Comparison of ENCODE assay signal across 7 mouse cellular contexts in genomic region chr5:35525469-35526123, GRCm38 (mm10). TPM values are rescaled to one million over a fixed set of nuclear protein-coding genes. Genes with fewer than 3 reads are reported as not detected.
A peak's percentile ranks its signal among the peaks of the same experiment; 100 is the strongest.
DNase-seq lines count a peak whose midpoint lies in the region; ATAC-seq and TF ChIP-seq lines count a peak whose summit lies in the region.

TSS of gene Cpz (minus strand) at chr5:35525698.

- peak; percentile 29 for DNase-seq in thymus, postnatal 4 days
- DNase-seq in thymus, adult 2 months = no peak
- peak; percentile 85 for DNase-seq in intestine, embryonic 14.5 days (ENCODE audit: low spot score)

- H3K4me3 ChIP-seq in thymus, adult 2 months (ENCODE audit: control insufficient read depth, insufficient read depth, low read length) = no peak within 1 kb of the TSS
- H3K4me3 ChIP-seq in embryonic fibroblast, embryonic 13.5 days (ENCODE audit: insufficient read depth, low read length) = 0 out of 2 replicates have a peak within 1 kb of the TSS, but pooled peaks have one; percentile 1
- peak within 1 kb of the TSS; percentile 35 for H3K4me3 ChIP-seq in intestine, embryonic 14.5 days (ENCODE audit: low read depth, low read length)
- H3K4me3 ChIP-seq in midbrain, embryonic 15.5 days = peak within 1 kb of the TSS; percentile 23

- peak within 1 kb of the TSS; percentile 44; the same call in 1 of the 2 replicates for H3K9ac ChIP-seq in intestine, embryonic 14.5 days (ENCODE audit: low read length)
- peak within 1 kb of the TSS; percentile 6; the same call in 1 of the 2 replicates for H3K9ac ChIP-seq in midbrain, embryonic 15.5 days

- peak within 1 kb of the TSS; percentile 58 for H3K4me2 ChIP-seq in intestine, embryonic 14.5 days (ENCODE audit: low read length)
- H3K4me2 ChIP-seq in midbrain, embryonic 15.5 days = peak within 1 kb of the TSS; percentile 50

- no peaks in the 10 kb centered on the region for H3K9me3 ChIP-seq in intestine, embryonic 14.5 days (ENCODE audit: control insufficient read depth, low read length)
- H3K9me3 ChIP-seq in midbrain, embryonic 15.5 days = no peaks in the 10 kb centered on the region

- WGBS in thymus, adult 2 months = 6% methylated on average over 29 of the region's 29 CpGs
- WGBS in intestine, embryonic 14.5 days = 3% methylated on average over 28 of the region's 29 CpGs
- WGBS in midbrain, embryonic 15.5 days = 2% methylated on average over 29 of the region's 29 CpGs

- no peak within 1 kb of the TSS for H3K27ac ChIP-seq in thymus, adult 2 months (ENCODE audit: control insufficient read depth, insufficient read depth, low read length)
- H3K27ac ChIP-seq in embryonic fibroblast, embryonic 13.5 days (ENCODE audit: insufficient read depth, low read length) = no peak within 1 kb of the TSS
- no peak within 1 kb of the TSS for H3K27ac ChIP-seq in intestine, embryonic 14.5 days (ENCODE audit: low read depth)
- H3K27ac ChIP-seq in midbrain, embryonic 15.5 days = no peak within 1 kb of the TSS

- H3K4me1 ChIP-seq in thymus, adult 2 months (replicated peaks; ENCODE audit: control insufficient read depth, insufficient read depth, low read length) = no peaks in the 10 kb centered on the region
- no peaks in the 10 kb centered on the region for H3K4me1 ChIP-seq in embryonic fibroblast, embryonic 13.5 days (ENCODE audit: control insufficient read depth, insufficient read depth, low read length)
- H3K4me1 ChIP-seq in intestine, embryonic 14.5 days (replicated peaks; ENCODE audit: control insufficient read depth, insufficient read depth, low read length) = peaks cover 9% of the 10 kb centered on the region
- H3K4me1 ChIP-seq in midbrain, embryonic 15.5 days = peaks cover 8% of the 10 kb centered on the region

- no peaks in the 10 kb centered on the region for H3K36me3 ChIP-seq in thymus, adult 2 months (ENCODE audit: control insufficient read depth, insufficient read depth, low read length)
- H3K36me3 ChIP-seq in intestine, embryonic 14.5 days (ENCODE audit: control insufficient read depth, insufficient read depth, low read length) = no peaks in the 10 kb centered on the region
- no peaks in the 10 kb centered on the region for H3K36me3 ChIP-seq in midbrain, embryonic 15.5 days (replicated peaks)

- no peak for TF ChIP-seq CTCF in thymus, adult 2 months (IDR thresholded peaks at IDR 0.05; ENCODE audit: borderline replicate concordance, control insufficient read depth, extremely low read depth, insufficient read depth, low read length, poor library complexity)
- TF ChIP-seq CTCF in embryonic fibroblast, embryonic 13.5 days (IDR thresholded peaks at IDR 0.05; ENCODE audit: borderline replicate concordance, insufficient read depth, low read length) = 0 out of 2 replicates have a peak, but pooled peaks have one; percentile 26

- no peaks in the 10 kb centered on the region; the same call in 1 of the 2 replicates for H3K27me3 ChIP-seq in thymus, adult 2 months (ENCODE audit: control insufficient read depth, insufficient read depth, low read length)
- peaks cover 23% of the 10 kb centered on the region for H3K27me3 ChIP-seq in intestine, embryonic 14.5 days (replicated peaks; ENCODE audit: control insufficient read depth, insufficient read depth, low read length)
- peaks cover 27% of the 10 kb centered on the region for H3K27me3 ChIP-seq in midbrain, embryonic 15.5 days (replicated peaks)

- no peak for TF ChIP-seq POLR2A in thymus, adult 2 months (IDR thresholded peaks at IDR 0.05; ENCODE audit: control insufficient read depth, extremely low read depth, insufficient read depth, low read length, poor library complexity)
- TF ChIP-seq POLR2A in embryonic fibroblast, embryonic 13.5 days (IDR thresholded peaks at IDR 0.05; ENCODE audit: low read depth, low read length) = no peak

- peak; percentile 64 for ATAC-seq in intestine, embryonic 14.5 days (replicated peaks; ENCODE audit: low FRiP score, low TSS enrichment, low read depth)
- peak; percentile 29; the same call in 1 of the 2 replicates for ATAC-seq in midbrain, embryonic 15.5 days (replicated peaks)
- no peak for ATAC-seq in cerebellum, adult (ENCODE audit: insufficient number of reproducible peaks, low FRiP score, low TSS enrichment)
- ATAC-seq in CD4-positive, CD25-positive, alpha-beta regulatory T cell, adult 4 months = no peak

RNA-seq across cellular contexts. Expression of gene Cpz, which starts in this region (rescaled TPM):
- polyA plus RNA-seq in thymus, adult 2 months (2012; rRNA removed) = 1.0 and 1.6 TPM in 2 replicates
- 3.4 and 7.8 TPM in 2 replicates for polyA plus RNA-seq in embryonic fibroblast, embryonic 13.5 days (2011; ENCODE audit: insufficient read length, low read depth, missing spikeins)
- polyA plus RNA-seq in intestine, embryonic 14.5 days (2014; fragmentation: Nextera tagmentation; extraction: Ambion mirVana) = 11.7 and 12.4 TPM in 2 replicates
- polyA plus RNA-seq in midbrain, embryonic 15.5 days (2015; fragmentation: Nextera tagmentation; extraction: Ambion mirVana) = 1.8 and 2.2 TPM in 2 replicates
- under 1 TPM in 1 of 2 experiments, not detected in 1; 0.13 TPM for polyA plus RNA-seq in CD4-positive, CD25-positive, alpha-beta regulatory T cell, adult 4 months (2017; shearing (Covaris generic))

Comparison
In these comparisons a context has a peak if more than half of its experiments do, and no peak if none do; other contexts are left out.
1. ATAC-seq: peak in intestine, embryonic 14.5 days (single experiment) and midbrain, embryonic 15.5 days (single experiment); none in cerebellum, adult (single experiment) and CD4-positive, CD25-positive, alpha-beta regulatory T cell, adult 4 months (single experiment).